Mouse (Mus musculus): Measurements from ENCODE around the gene Mocs1.
A peak's percentile ranks its signal among the peaks of the same experiment; 100 is the strongest.
"Not testable (repeated sequence)": the region's sequence is repeated elsewhere in the genome, so short reads cannot be mapped to it uniquely, and the experiment has no call there.

Mocs1 gene

GRCm38 (mm10) chr17:49432071-49432711, 4.0 kb downstream of the Mocs1 start:
- DNase-seq (ENCODE audit: low spot score in 2 of 2): peak; percentile 29 to 71

DNA sequence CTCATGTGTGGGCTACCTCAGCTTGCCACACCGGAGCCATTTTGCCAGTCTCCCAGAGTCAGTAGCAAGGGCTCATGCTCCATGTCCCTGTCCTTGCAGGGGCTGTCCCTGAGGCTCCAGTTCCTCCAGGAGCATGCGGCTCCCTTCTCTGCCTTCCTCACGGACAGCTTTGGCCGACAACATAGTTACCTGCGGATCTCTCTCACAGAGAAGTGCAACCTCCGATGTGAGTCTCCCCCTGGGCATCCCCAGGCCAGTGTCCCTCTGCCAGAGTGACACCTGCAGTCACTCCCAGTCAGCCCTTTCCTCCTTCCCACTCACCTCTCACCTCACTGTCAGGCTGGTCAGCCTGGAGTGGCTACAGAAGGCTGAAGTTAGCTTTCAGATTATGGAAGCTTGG, 4.9 kb downstream of the Mocs1 start:
- peak; percentile 13 to 54 for DNase-seq (ENCODE audit: low spot score in 2 of 2)

DNA sequence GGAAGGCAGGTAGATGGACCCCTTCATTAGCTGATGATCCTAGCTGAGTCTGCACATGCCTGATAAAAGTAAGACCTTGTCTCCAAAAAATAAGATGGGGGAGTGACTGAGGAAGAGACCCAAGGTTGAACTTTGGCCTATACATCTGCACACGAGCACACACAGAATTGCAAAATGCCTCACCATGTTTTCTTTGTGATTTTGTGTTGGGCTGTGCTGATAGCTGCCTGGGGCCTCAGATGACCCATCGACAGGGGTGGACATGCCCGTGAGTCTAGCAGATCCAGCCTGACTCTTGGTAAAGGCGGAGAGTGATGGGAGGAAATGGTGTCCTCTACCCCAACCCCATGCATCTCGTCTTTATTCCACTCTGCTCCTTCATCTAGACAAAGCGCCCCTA, 6.1 kb downstream of the Mocs1 start:
- DNase-seq (ENCODE audit: low spot score in 2 of 2): peak in 1 of 2 experiments; percentile 12

GRCm38 (mm10) chr17:49435081-49435480, 6.9 kb downstream of the Mocs1 start:
- DNase-seq (ENCODE audit: low spot score in 2 of 2): peak; percentile 17 to 58

DNA sequence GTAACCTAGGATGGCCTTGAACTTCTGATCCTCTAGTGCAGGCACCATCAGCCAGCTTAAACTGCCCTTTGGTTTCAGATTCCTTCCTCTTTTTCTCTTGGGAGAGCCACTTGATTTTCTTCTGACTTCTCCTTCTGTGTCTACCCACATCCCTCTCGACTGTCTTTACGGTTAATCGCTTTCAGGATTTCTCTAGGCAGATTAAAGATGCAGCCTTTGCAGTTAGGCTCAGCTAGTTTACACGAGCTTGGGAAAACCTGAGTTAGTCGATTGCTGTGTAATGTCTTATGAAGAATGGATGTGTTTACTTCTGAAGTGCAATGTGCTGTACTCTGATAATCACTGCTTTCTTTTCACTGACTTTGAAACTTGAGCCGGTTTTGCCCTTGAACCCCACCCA, 8.5 kb downstream of the Mocs1 start:
- peak; percentile 7 to 28 for DNase-seq (ENCODE audit: low spot score in 2 of 2)

DNA sequence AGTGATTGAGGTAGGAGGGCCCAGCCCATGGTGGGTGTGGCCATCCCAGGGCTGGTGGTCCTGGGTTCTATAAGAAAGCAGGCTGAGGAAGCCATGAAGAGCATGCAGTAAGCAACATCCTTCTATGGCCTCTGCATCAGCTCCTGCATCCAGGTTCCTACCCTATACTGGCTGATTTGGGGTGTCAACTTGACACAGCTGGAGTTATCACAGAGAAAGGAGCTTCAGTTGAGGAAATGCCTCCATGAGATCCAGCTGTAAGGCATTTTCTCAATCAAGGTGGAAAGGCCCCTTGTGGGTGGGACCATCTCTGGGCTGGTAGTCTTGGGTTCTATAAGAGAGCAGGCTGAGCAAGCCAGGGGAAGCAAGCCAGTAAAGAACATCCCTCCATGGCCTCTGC, 9.1 kb downstream of the Mocs1 start:
- peak; percentile 11 to 41 for DNase-seq (ENCODE audit: low spot score in 2 of 2)

GRCm38 (mm10) chr17:49438822-49439574, 10.8 kb downstream of the Mocs1 start:
- peak in 1 of 2 experiments; percentile 52 for DNase-seq (ENCODE audit: low spot score in 2 of 2)

- DNase-seq (ENCODE audit: low spot score in 2 of 2): no peak
Measured at GRCm38 (mm10) chr17:49439706-49440105, 11.5 kb downstream of the Mocs1 start.

DNA sequence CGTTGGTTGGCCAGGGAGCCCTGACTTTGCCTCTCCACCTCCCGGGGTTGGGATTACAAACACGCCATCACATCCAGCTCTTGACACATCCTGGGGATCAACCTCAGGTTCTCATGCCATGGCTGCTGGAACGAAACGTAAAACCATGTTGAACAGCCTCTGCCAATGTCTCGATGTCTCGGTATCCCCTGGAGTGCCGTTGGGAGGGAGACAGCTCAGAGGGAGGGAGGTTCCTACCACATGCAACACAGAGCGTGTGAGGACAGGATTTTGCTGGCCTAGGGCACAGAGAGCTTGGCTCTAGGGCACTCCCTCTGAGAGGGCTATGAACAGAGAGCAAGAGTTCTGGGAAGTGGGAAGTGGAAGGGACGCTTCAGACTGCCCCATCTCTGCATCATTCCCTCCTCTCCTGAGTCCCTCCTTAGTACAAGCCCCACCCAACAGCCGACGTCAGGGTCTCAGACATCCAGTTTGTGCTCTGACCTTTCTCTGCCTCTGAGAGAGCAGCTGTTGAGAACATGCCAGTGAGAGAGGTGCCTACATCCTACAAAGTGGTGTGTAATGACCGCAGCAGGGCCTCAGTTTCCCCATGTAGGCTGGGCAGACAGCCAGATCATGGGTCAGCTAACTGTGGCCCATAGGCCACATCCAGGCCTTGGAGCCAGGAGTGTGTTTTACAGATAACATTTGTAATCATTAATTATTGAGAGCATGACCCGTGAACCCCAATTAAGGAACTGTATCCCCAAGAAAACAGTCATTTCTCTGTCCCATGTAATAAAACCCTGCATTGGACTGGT, 12.4 kb downstream of the Mocs1 start:
- no peak for DNase-seq (ENCODE audit: low spot score in 2 of 2)

- DNase-seq (ENCODE audit: low spot score in 2 of 2): not testable (repeated sequence)
Measured at GRCm38 (mm10) chr17:49442841-49443240, 14.7 kb downstream of the Mocs1 start.

GRCm38 (mm10) chr17:49448570-49449229, 20.5 kb downstream of the Mocs1 start:
- no peak for DNase-seq (ENCODE audit: low spot score in 2 of 2)

DNA sequence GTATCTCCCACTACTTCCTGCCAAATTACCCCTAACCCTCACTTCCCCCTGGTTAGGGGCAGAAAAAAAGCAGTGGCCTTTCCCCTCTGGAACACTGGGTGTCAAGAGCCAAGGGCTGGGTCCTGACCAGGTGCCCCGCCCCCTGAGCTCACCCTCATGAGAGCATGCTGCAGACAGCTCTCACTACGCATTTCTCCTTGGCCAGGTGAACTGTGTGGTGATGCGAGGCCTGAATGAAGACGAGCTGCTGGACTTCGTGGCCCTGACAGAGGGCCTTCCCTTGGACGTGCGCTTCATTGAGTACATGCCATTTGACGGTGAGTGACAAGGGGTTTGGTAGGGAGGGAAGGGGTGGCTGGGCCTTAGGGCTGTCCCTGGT, 21.1 kb downstream of the Mocs1 start:
- no peak for DNase-seq (ENCODE audit: low spot score in 2 of 2)

GRCm38 (mm10) chr17:49450922-49451321, 22.8 kb downstream of the Mocs1 start:
- DNase-seq (ENCODE audit: low spot score in 2 of 2): no peak

DNA sequence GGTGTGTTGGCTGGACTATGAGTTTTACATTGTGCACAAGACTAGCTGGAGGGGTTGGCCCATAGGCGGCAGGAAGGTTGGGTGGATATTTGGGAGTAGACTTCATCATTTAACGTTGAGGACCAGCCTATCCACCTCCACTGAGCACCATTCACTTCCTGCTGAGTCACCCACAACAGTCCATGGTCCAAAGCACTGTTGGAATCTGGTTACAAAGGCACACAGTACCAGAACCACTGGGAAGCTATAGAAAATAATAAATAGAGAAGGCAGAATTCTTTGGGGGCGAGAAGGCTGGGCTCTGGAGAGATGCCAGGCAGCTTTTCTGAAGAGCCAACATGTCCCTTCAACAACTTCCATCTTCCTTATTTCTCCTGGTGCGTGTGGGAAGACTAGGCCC, 28.2 kb downstream of the Mocs1 start:
- no peak for DNase-seq (ENCODE audit: low spot score in 2 of 2)

- DNase-seq (ENCODE audit: low spot score in 2 of 2): no peak
Measured at GRCm38 (mm10) chr17:49457833-49458232, 29.7 kb downstream of the Mocs1 start.

DNA sequence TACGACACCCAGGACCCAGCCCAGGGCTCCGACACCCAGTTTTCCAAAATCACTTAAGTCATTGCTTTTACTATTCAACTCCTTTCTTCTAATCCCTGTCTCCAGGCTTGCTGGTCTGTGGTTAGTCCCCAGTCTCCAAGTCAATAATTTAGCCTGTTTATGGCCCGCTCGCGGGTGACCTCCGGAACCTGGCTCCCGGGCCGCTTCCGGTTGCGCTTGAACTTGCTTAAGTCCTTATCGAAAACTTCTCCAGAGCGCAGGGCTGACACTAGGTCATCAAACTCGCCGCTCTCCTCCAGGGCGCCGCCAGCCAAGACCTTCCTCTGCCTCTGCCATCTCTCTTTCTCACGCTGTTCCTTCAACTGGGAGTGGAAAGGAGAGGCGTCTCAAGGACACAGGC, 30.2 kb downstream of the Mocs1 start:
- no peak for DNase-seq (ENCODE audit: low spot score in 2 of 2)

DNA sequence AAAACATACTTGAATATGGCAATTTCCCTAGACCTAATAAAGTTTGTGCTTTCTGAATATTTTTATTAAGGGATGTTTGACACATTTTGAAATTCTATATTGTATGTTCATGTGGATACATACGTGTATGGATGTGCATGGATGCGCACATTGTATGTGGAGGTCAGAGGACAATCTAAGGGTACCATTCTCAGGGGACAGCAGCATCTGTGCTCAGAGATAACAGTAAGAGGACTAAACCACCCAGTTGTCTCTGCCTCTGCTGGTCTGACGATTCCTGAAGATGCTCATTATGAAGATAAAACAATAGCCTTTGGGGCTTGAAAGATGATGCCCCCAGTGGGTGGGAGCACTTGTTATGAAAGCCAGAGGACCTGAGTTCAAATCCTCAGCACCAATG, 36.7 kb downstream of the Mocs1 start:
- no peak for DNase-seq (ENCODE audit: low spot score in 2 of 2)

- DNase-seq (ENCODE audit: low spot score in 2 of 2): peak; percentile 66 to 82
Measured at GRCm38 (mm10) chr17:49468223-49468622, 40.1 kb downstream of the Mocs1 start.

- peak in 1 of 2 experiments; percentile 56 for DNase-seq (ENCODE audit: low spot score in 2 of 2)
Measured at GRCm38 (mm10) chr17:49472626-49473025, 44.5 kb downstream of the Mocs1 start.

DNA sequence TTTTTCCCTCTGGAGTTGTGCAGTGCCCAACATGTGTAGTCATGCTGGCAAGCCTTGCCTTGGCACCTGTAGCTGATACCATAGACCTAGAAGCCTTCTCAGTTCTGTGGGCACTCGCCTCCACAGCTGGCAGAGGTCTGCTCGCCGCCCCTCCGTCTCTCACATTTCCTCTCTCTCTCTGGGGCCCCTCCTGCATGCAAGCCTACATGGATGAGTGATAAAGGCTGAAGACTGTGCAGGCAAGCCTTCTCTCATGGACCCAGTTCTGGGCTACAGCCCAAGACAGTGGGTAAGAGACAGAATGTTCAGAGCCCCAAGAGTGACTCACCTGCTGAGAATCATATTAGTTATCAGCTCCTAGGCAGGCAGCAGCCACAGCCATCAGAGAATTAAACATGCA, 45.9 kb downstream of the Mocs1 start:
- DNase-seq (ENCODE audit: low spot score in 2 of 2): no peak

DNA sequence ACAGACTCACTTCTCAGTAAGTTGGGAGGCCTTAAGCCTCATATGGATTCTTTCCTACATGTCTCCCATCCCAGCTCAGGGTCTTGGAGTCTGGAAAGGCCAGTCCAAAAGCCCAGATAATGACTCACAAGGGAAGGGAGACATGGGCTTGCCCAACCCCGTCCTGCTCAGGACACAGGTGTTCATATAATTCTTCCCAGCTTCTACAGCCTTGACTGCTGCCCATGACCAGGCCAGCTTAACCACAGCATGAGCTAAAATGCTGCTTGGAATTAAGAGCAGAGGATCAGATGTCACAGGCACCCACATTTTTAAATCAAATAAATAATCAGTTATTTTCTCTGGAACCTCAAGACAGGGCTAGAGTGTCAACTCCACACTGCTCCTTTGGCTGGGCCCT, 47.0 kb downstream of the Mocs1 start:
- no peak for DNase-seq (ENCODE audit: low spot score in 2 of 2)

DNA sequence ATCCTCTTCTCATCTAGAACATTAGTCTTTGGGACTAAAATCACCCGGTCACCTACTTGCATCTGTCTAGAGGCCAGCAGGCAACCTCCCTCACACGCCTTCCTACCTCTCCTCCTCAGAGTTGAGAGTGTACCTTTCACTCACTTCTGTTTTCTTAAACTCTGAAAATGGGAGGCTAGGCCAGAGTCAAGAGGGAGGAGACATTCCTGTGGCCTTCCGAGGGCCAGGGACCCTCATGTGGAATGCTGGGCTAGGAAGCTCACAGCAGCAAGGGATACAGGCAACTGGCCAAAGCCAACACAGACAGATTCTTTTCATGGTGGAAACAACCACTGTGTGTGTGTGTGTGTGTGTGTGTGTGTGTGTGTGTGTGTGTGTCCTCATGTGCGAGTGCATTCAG, 49.2 kb downstream of the Mocs1 start:
- DNase-seq (ENCODE audit: low spot score in 2 of 2): no peak

All from urinary bladder, postnatal 4 days (tissue).